Mouse (Mus musculus): ENCODE results near the gene Psmf1. TPM values are rescaled to one million over a fixed set of nuclear protein-coding genes. Genes with fewer than 3 reads are reported as not detected.

The Psmf1 gene
- polyA plus RNA-seq (2014; fragmentation: Nextera tagmentation; extraction: Ambion mirVana) = 43.1 and 44.3 TPM in 2 replicates

- H3K36me3 ChIP-seq (ENCODE audit: control insufficient read depth, insufficient read depth, low read length) = no peaks in the 10 kb centered on the region
- H3K9ac ChIP-seq (replicated peaks; ENCODE audit: low read depth, low read length) = no peak within 1 kb of the TSS
- ATAC-seq (ENCODE audit: insufficient number of reproducible peaks, insufficient read depth, low FRiP score, low read depth) = no peak
- H3K9me3 ChIP-seq (ENCODE audit: control insufficient read depth, low read depth, low read length) = no peaks in the 10 kb centered on the region
- no peak within 1 kb of the TSS for H3K27ac ChIP-seq (ENCODE audit: low read length)
- no peak within 1 kb of the TSS for H3K4me3 ChIP-seq (ENCODE audit: low read depth, low read length)
- no peak within 1 kb of the TSS for H3K4me2 ChIP-seq (replicated peaks; ENCODE audit: low read depth, low read length)
- peaks cover 6% of the 10 kb centered on the region; the same call in 1 of the 2 replicates for H3K4me1 ChIP-seq (ENCODE audit: control insufficient read depth, insufficient read depth, low read length)
- no peaks in the 10 kb centered on the region for H3K27me3 ChIP-seq (ENCODE audit: control insufficient read depth, insufficient read depth, low read length)
Measured at GRCm38 (mm10) chr2:151743845-151744244, at the start of gene Psmf1. Psmf1 (minus strand) TSS chr2:151744186.

GRCm38 (mm10) chr2:151791156-151791555 is 47.2 kb upstream of the Psmf1 start:
- no peak overlapping the region for H3K4me2 ChIP-seq (replicated peaks; ENCODE audit: low read depth, low read length)
- WGBS = 37% methylated on average over 5 of the region's 5 CpGs
- H3K4me3 ChIP-seq (ENCODE audit: low read depth, low read length) = no peak overlapping the region
- H3K27ac ChIP-seq (ENCODE audit: low read length) = no peak overlapping the region
- H3K36me3 ChIP-seq (ENCODE audit: control insufficient read depth, insufficient read depth, low read length) = no peaks in the 10 kb centered on the region
- ATAC-seq (ENCODE audit: insufficient number of reproducible peaks, insufficient read depth, low FRiP score, low read depth) = no peak
- no peak overlapping the region for H3K9ac ChIP-seq (replicated peaks; ENCODE audit: low read depth, low read length)
- no peaks in the 10 kb centered on the region for H3K27me3 ChIP-seq (ENCODE audit: control insufficient read depth, insufficient read depth, low read length)
- H3K9me3 ChIP-seq (ENCODE audit: control insufficient read depth, low read depth, low read length) = no peaks in the 10 kb centered on the region
- H3K4me1 ChIP-seq (ENCODE audit: control insufficient read depth, insufficient read depth, low read length) = no peaks in the 10 kb centered on the region

DNA sequence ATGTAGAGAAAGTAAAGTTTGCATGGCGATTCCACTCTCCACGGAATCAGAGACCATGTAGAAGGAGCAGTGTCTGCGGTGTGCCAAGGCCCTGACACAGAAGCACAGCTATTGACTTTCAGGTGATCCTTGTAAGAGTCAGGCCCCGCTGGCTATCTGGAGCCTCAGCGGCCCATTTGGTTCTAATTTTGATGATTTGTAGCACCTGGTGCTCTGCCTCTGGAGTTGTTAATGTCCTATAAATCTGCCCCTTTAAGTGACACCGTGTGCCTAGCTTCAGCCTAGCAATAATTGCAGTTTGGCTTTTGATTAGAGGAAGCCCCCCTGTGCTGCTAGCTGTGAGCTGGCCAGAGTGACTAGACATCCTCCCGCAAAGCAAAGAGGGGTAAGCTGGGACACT is 46.2 kb upstream of the Psmf1 start:
- no peak overlapping the region for H3K4me3 ChIP-seq (ENCODE audit: low read depth, low read length)
- no peaks in the 10 kb centered on the region for H3K27me3 ChIP-seq (ENCODE audit: control insufficient read depth, insufficient read depth, low read length)
- H3K27ac ChIP-seq (ENCODE audit: low read length) = no peak overlapping the region
- no peak overlapping the region for H3K4me2 ChIP-seq (replicated peaks; ENCODE audit: low read depth, low read length)
- no peaks in the 10 kb centered on the region for H3K4me1 ChIP-seq (ENCODE audit: control insufficient read depth, insufficient read depth, low read length)
- H3K36me3 ChIP-seq (ENCODE audit: control insufficient read depth, insufficient read depth, low read length) = no peaks in the 10 kb centered on the region
- H3K9ac ChIP-seq (replicated peaks; ENCODE audit: low read depth, low read length) = no peak overlapping the region
- no peak for ATAC-seq (ENCODE audit: insufficient number of reproducible peaks, insufficient read depth, low FRiP score, low read depth)
- 54% methylated on average over 7 of the region's 7 CpGs for WGBS
- no peaks in the 10 kb centered on the region for H3K9me3 ChIP-seq (ENCODE audit: control insufficient read depth, low read depth, low read length)

DNA sequence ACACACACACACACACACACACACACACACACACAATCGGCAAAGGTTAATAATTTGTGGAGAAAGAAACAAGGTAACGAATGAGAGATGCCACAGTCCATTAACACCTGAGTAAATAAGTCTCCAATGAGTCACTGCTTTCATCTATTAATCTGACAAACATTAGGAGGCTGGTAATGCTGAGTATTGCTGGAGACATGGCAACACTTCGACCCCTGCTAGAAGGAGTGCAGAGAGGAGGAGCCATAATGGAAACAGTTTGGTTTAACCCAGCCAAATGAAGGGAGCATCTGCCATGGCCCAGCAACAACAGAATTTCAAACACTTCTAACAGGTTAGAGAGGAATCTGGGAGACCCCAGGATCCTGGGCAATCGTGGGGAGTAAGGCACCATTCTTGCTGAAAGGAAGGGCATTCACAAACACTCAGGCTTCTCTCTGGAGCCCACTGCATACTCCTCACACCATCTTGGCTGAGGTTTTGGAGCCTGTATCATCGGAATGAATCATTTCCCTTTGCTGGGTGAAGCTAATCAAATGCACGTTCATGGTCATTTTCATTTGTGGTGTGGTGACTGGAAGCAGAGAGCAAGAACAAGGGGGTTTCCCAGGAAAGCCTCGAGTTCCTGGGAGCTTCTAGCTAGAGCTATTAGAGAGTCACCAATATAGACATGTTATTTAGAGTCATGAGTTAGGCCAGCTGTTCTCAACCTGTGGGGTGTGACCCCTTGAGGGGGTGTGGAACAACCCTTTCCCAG is 44.4 kb upstream of the Psmf1 start:
- Histone ChIP-seq H3K4me3 (ENCODE audit: low read depth, low read length) (no peak overlapping the region), H3K27ac (ENCODE audit: low read length) (no peak overlapping the region), H3K4me2 (replicated peaks; ENCODE audit: low read depth, low read length) (no peak overlapping the region), H3K36me3 (ENCODE audit: control insufficient read depth, insufficient read depth, low read length) (no peaks in the 10 kb centered on the region), H3K4me1 (ENCODE audit: control insufficient read depth, insufficient read depth, low read length) (no peaks in the 10 kb centered on the region), H3K27me3 (ENCODE audit: control insufficient read depth, insufficient read depth, low read length) (no peaks in the 10 kb centered on the region), H3K9me3 (ENCODE audit: control insufficient read depth, low read depth, low read length) (no peaks in the 10 kb centered on the region), H3K9ac (replicated peaks; ENCODE audit: low read depth, low read length) (no peak overlapping the region)
- ATAC-seq (ENCODE audit: insufficient number of reproducible peaks, insufficient read depth, low FRiP score, low read depth) = no peak
- WGBS = 68% methylated on average over 7 of the region's 7 CpGs

DNA sequence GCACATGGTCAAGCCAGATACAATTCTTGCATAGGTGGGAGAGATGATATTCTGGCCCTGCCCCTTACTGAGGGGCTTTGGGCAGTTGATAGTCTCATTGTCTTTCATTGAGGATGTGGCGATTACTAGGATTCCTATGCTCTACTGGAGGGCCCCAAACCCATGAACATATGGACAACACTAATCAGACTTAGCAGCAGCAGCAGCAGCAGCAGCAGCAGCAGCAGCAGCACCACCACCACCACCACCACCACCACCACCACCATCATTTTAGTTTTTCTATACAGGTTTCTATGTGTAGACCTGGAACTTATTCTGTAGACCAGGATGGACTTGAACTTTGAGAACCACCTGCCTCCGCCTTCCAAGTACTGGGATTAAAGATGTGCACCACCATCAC is 39.5 kb upstream of the Psmf1 start:
- no peak overlapping the region for H3K9ac ChIP-seq (replicated peaks; ENCODE audit: low read depth, low read length)
- H3K27ac ChIP-seq (ENCODE audit: low read length) = no peak overlapping the region
- H3K36me3 ChIP-seq (ENCODE audit: control insufficient read depth, insufficient read depth, low read length) = no peaks in the 10 kb centered on the region
- H3K9me3 ChIP-seq (ENCODE audit: control insufficient read depth, low read depth, low read length) = no peaks in the 10 kb centered on the region
- no peak for ATAC-seq (ENCODE audit: insufficient number of reproducible peaks, insufficient read depth, low FRiP score, low read depth)
- H3K27me3 ChIP-seq (ENCODE audit: control insufficient read depth, insufficient read depth, low read length) = no peaks in the 10 kb centered on the region
- no peak overlapping the region for H3K4me3 ChIP-seq (ENCODE audit: low read depth, low read length)
- no peaks in the 10 kb centered on the region for H3K4me1 ChIP-seq (ENCODE audit: control insufficient read depth, insufficient read depth, low read length)
- WGBS = 91% methylated on average over 2 of the region's 2 CpGs
- H3K4me2 ChIP-seq (replicated peaks; ENCODE audit: low read depth, low read length) = no peak overlapping the region

- H3K4me1 ChIP-seq (ENCODE audit: control insufficient read depth, insufficient read depth, low read length) = no peaks in the 10 kb centered on the region
- no peaks in the 10 kb centered on the region for H3K36me3 ChIP-seq (ENCODE audit: control insufficient read depth, insufficient read depth, low read length)
- WGBS = 89% methylated on average over 3 of the region's 3 CpGs
Measured at GRCm38 (mm10) chr2:151777366-151777765, 33.4 kb upstream of the Psmf1 start.

GRCm38 (mm10) chr2:151773476-151773875 is 29.5 kb upstream of the Psmf1 start:
- WGBS = 75% methylated on average over 8 of the region's 8 CpGs
- H3K4me3 ChIP-seq (ENCODE audit: low read depth, low read length) = no peak overlapping the region
- no peaks in the 10 kb centered on the region for H3K4me1 ChIP-seq (ENCODE audit: control insufficient read depth, insufficient read depth, low read length)
- H3K27me3 ChIP-seq (ENCODE audit: control insufficient read depth, insufficient read depth, low read length) = no peaks in the 10 kb centered on the region
- no peak overlapping the region for H3K4me2 ChIP-seq (replicated peaks; ENCODE audit: low read depth, low read length)
- no peak overlapping the region for H3K27ac ChIP-seq (ENCODE audit: low read length)
- no peaks in the 10 kb centered on the region for H3K9me3 ChIP-seq (ENCODE audit: control insufficient read depth, low read depth, low read length)
- ATAC-seq (ENCODE audit: insufficient number of reproducible peaks, insufficient read depth, low FRiP score, low read depth) = no peak
- no peak overlapping the region for H3K9ac ChIP-seq (replicated peaks; ENCODE audit: low read depth, low read length)
- H3K36me3 ChIP-seq (ENCODE audit: control insufficient read depth, insufficient read depth, low read length) = no peaks in the 10 kb centered on the region

More at GRCm38 (mm10) chr2:151777366-151777765, 33.4 kb upstream of the Psmf1 start:
- no peak overlapping the region for H3K9ac ChIP-seq (replicated peaks; ENCODE audit: low read depth, low read length)
- no peak for ATAC-seq (ENCODE audit: insufficient number of reproducible peaks, insufficient read depth, low FRiP score, low read depth)
- no peak overlapping the region for H3K4me2 ChIP-seq (replicated peaks; ENCODE audit: low read depth, low read length)
- H3K27me3 ChIP-seq (ENCODE audit: control insufficient read depth, insufficient read depth, low read length) = no peaks in the 10 kb centered on the region
- no peaks in the 10 kb centered on the region for H3K9me3 ChIP-seq (ENCODE audit: control insufficient read depth, low read depth, low read length)
- no peak overlapping the region for H3K27ac ChIP-seq (ENCODE audit: low read length)
- H3K4me3 ChIP-seq (ENCODE audit: low read depth, low read length) = no peak overlapping the region

GRCm38 (mm10) chr2:151772169-151772568 is 28.2 kb upstream of the Psmf1 start:
- H3K4me2 ChIP-seq (replicated peaks; ENCODE audit: low read depth, low read length) = no peak overlapping the region
- ATAC-seq (ENCODE audit: insufficient number of reproducible peaks, insufficient read depth, low FRiP score, low read depth) = no peak
- 79% methylated on average over 4 of the region's 4 CpGs for WGBS

DNA sequence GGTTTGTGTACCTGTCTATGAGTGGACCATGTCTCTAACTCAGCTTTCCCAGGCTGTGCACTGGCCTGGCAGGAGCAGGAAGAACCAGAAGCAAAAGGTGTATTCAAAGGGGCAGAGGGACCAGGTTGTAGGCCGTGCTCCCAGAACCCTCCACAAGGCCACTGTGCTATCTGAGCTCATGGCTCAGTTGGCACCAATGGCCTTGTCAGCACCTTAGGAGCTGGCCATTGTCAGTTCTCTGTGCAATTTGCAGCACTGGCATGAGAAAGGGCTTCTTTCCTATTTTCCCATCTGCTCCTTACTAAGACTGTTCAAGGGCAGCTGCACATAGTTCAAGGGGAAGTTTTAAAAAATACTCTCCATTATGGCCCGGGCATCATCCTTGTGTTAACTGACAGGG is 20.6 kb upstream of the Psmf1 start:
- Histone ChIP-seq H3K36me3 (ENCODE audit: control insufficient read depth, insufficient read depth, low read length) (no peaks in the 10 kb centered on the region), H3K9me3 (ENCODE audit: control insufficient read depth, low read depth, low read length) (no peaks in the 10 kb centered on the region), H3K4me2 (replicated peaks; ENCODE audit: low read depth, low read length) (no peak overlapping the region), H3K27ac (ENCODE audit: low read length) (no peak overlapping the region), H3K4me1 (ENCODE audit: control insufficient read depth, insufficient read depth, low read length) (no peaks in the 10 kb centered on the region), H3K27me3 (ENCODE audit: control insufficient read depth, insufficient read depth, low read length) (no peaks in the 10 kb centered on the region), H3K9ac (replicated peaks; ENCODE audit: low read depth, low read length) (no peak overlapping the region), H3K4me3 (ENCODE audit: low read depth, low read length) (no peak overlapping the region)
- WGBS = 87% methylated on average over 2 of the region's 2 CpGs
- no peak for ATAC-seq (ENCODE audit: insufficient number of reproducible peaks, insufficient read depth, low FRiP score, low read depth)

More at GRCm38 (mm10) chr2:151772169-151772568, 28.2 kb upstream of the Psmf1 start:
- no peak overlapping the region for H3K9ac ChIP-seq (replicated peaks; ENCODE audit: low read depth, low read length)
- no peaks in the 10 kb centered on the region for H3K4me1 ChIP-seq (ENCODE audit: control insufficient read depth, insufficient read depth, low read length)
- H3K4me3 ChIP-seq (ENCODE audit: low read depth, low read length) = no peak overlapping the region
- H3K27me3 ChIP-seq (ENCODE audit: control insufficient read depth, insufficient read depth, low read length) = no peaks in the 10 kb centered on the region
- H3K9me3 ChIP-seq (ENCODE audit: control insufficient read depth, low read depth, low read length) = no peaks in the 10 kb centered on the region
- no peak overlapping the region for H3K27ac ChIP-seq (ENCODE audit: low read length)
- no peaks in the 10 kb centered on the region for H3K36me3 ChIP-seq (ENCODE audit: control insufficient read depth, insufficient read depth, low read length)
